Comparison of ENCODE assay signal across 8 mouse cellular contexts in the genomic region with DNA sequence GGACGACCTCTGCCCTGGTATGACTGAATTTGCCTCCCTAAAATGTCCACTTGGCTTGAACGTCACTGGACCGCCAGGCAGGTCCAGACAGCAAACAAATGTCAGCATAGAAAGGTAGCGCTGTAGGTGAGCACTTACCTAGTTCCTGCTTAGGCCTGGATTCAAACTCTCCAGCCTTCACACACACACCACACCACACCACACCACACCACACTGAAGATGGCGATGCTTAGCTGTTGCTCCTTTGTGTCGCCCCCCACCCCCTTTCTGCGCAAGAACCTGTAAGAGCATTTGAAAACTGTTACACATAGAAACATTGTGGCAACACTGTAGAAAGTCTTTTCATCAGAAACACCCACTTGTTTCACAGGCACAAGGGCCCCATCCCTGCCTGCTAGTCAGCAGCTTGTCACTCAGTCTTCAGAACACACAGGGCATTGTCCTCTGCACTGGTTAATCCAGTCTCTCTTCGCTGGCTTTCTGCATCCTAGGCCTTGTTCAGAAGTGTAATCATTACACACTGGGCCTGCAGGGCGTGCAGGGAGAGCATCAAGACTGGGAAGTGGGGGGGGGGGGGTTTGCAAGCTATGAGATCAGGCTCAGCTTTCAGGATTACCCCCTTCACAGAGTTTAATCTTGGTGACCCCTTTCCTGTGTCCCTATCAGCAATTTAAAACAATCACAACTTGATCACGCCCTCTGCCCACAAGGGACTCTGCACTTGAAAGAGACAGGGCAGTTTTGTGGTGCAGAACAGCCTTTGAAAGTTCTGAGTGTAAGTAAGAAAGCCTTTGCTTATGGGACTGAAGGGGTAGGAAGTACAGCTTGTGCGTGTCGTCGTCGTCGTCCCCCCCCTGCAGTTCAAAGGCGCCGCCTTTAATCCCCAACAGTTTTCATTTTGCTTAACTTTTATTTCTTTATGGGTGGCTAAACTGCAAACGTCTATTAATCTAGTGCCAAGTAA.
A peak's percentile ranks its signal among the peaks of the same experiment; 100 is the strongest.
DNase-seq lines count a peak whose midpoint lies in the region; ATAC-seq and TF ChIP-seq lines count a peak whose summit lies in the region.

No protein-coding gene starts in this region.

- peak overlapping the region; percentile 53 for H3K27ac ChIP-seq in embryonic facial prominence, embryonic 13.5 days
- no peak overlapping the region for H3K27ac ChIP-seq in intestine, postnatal 0 days (ENCODE audit: low read depth, low read length)
- H3K27ac ChIP-seq in midbrain, postnatal 0 days (ENCODE audit: low read depth, low read length), result 0 out of 2 replicates have a peak overlapping the region, but pooled peaks have one; percentile 6

- no peaks in the 10 kb centered on the region for H3K36me3 ChIP-seq in embryonic facial prominence, embryonic 13.5 days
- H3K36me3 ChIP-seq in intestine, postnatal 0 days (ENCODE audit: control insufficient read depth, insufficient read depth), result no peaks in the 10 kb centered on the region
- no peaks in the 10 kb centered on the region for H3K36me3 ChIP-seq in midbrain, postnatal 0 days (ENCODE audit: insufficient read depth, low read length)

- 0 out of 2 replicates have a peak, but pooled peaks have one; percentile 28 for ATAC-seq in frontal cortex, adult (ENCODE audit: low TSS enrichment)
- ATAC-seq in embryonic facial prominence, embryonic 13.5 days (ENCODE audit: insufficient number of reproducible peaks, insufficient read depth, low FRiP score, low TSS enrichment, low read depth), result 0 out of 2 replicates have a peak, but pooled peaks have one; percentile 26
- ATAC-seq in intestine, postnatal 0 days, result peak; percentile 86
- peak; percentile 62; the same call in 1 of the 2 replicates for ATAC-seq in midbrain, postnatal 0 days (ENCODE audit: low FRiP score)

- no peak for DNase-seq in frontal cortex, adult 2 months (ENCODE audit: extremely low spot score in 1 of 2, low spot score in 1 of 2)
- DNase-seq in midbrain, postnatal 0 days (ENCODE audit: low spot score), result no peak
- no peak for DNase-seq in spleen, postnatal 36 days (ENCODE audit: low spot score in 2 of 2)
- no peak for DNase-seq in right cerebral cortex, postnatal 4 days
- no peak for DNase-seq in adrenal gland, postnatal 36 days

- H3K9me3 ChIP-seq in embryonic facial prominence, embryonic 13.5 days, result no peaks in the 10 kb centered on the region
- H3K9me3 ChIP-seq in intestine, postnatal 0 days (ENCODE audit: control insufficient read depth), result no peaks in the 10 kb centered on the region
- H3K9me3 ChIP-seq in midbrain, postnatal 0 days (ENCODE audit: low read length), result no peaks in the 10 kb centered on the region

- H3K4me1 ChIP-seq in embryonic facial prominence, embryonic 13.5 days, result peaks cover 17% of the 10 kb centered on the region
- H3K4me1 ChIP-seq in intestine, postnatal 0 days (replicated peaks; ENCODE audit: control insufficient read depth, insufficient read depth, low read length), result peaks cover 10% of the 10 kb centered on the region; the same call in 1 of the 2 replicates
- no peaks in the 10 kb centered on the region for H3K4me1 ChIP-seq in midbrain, postnatal 0 days (ENCODE audit: insufficient read depth, low read length)

- no peaks in the 10 kb centered on the region for H3K27me3 ChIP-seq in embryonic facial prominence, embryonic 13.5 days
- H3K27me3 ChIP-seq in intestine, postnatal 0 days (replicated peaks; ENCODE audit: control insufficient read depth, insufficient read depth, low read length), result no peaks in the 10 kb centered on the region
- H3K27me3 ChIP-seq in midbrain, postnatal 0 days (ENCODE audit: insufficient read depth, low read length), result no peaks in the 10 kb centered on the region

- WGBS in embryonic facial prominence, embryonic 13.5 days, result 32% methylated on average over 18 of the region's 18 CpGs
- WGBS in intestine, postnatal 0 days, result 35% methylated on average over 18 of the region's 18 CpGs
- 29% methylated on average over 18 of the region's 18 CpGs for WGBS in midbrain, postnatal 0 days

- no peak overlapping the region for H3K9ac ChIP-seq in embryonic facial prominence, embryonic 13.5 days
- no peak overlapping the region for H3K9ac ChIP-seq in intestine, postnatal 0 days (ENCODE audit: low read depth, low read length)
- H3K9ac ChIP-seq in midbrain, postnatal 0 days (replicated peaks; ENCODE audit: low read length, poor library complexity, severe bottlenecking), result no peak overlapping the region

- TF ChIP-seq CTCF in intestine, postnatal 0 days (IDR thresholded peaks at IDR 0.05; ENCODE audit: low read depth), result no peak
- no peak for TF ChIP-seq CTCF in midbrain, postnatal 0 days (IDR thresholded peaks at IDR 0.05)

- H3K4me3 ChIP-seq in embryonic facial prominence, embryonic 13.5 days, result no peak overlapping the region
- no peak overlapping the region for H3K4me3 ChIP-seq in intestine, postnatal 0 days (ENCODE audit: low read depth, low read length)
- no peak overlapping the region for H3K4me3 ChIP-seq in midbrain, postnatal 0 days (ENCODE audit: low read depth, low read length)

- no peak overlapping the region for H3K4me2 ChIP-seq in embryonic facial prominence, embryonic 13.5 days
- H3K4me2 ChIP-seq in intestine, postnatal 0 days (replicated peaks; ENCODE audit: low read depth), result no peak overlapping the region
- H3K4me2 ChIP-seq in midbrain, postnatal 0 days (ENCODE audit: low read depth, low read length, poor library complexity, severe bottlenecking), result no peak overlapping the region

Comparison
In these comparisons a context has a peak if more than half of its experiments do, and no peak if none do; other contexts are left out.
1. ATAC-seq: peak in every context shown above with its lines; median percentile 86 in intestine, postnatal 0 days; 62 in midbrain, postnatal 0 days; 28 in frontal cortex, adult; 26 in embryonic facial prominence, embryonic 13.5 days.